ENCODE assay signal across 8 mouse cellular contexts in the genomic region with DNA sequence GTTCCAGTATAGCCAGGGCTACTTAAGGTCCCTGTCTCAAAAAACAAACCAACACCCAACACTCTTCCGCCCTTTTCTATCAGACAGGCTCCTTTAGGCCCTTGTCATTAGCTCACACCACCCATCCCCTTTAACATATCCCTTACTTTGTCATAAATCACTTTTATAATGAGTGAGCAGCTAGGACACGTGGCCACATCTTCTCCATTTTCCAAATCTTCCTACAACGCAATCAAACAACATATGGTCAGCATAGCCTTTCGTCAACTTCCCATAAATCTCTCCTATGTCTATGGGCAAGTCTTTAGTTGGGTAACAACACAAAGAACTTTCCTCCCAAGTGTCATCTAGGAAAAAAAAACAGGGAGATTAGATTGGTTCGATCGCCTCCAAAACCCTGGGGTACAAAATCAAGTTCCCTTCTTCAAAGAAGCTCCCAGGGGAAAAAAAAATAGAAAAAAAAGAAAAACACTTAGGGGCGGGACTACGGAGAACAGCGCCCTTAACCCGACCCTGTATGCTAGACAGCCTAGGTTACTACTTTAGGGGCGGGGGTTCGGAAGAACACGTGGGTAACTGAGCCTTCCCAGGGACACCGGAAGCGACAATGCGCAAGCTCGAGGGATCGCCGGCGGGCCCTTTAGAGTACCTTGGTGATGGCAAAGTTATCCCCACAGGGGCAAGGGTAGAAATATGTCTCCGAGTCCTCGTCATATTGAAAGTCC. TPM values are rescaled to one million over a fixed set of nuclear protein-coding genes. Genes with fewer than 3 reads are reported as not detected.
DNase-seq lines count a peak whose midpoint lies in the region; ATAC-seq and TF ChIP-seq lines count a peak whose summit lies in the region.

A gene (plus strand): TSS at position 614 of the 725 bp plus-strand sequence.

- H3K9ac ChIP-seq in CH12.LX (ENCODE audit: insufficient read depth, low read depth) = peak within 1 kb of the TSS; percentile 73

- no peak for TF ChIP-seq EP300 in CH12.LX (IDR thresholded peaks at IDR 0.05; ENCODE audit: low read length)

- H3K79me2 ChIP-seq in CH12.LX (replicated peaks; ENCODE audit: control insufficient read depth, extremely low read depth, insufficient read depth, poor library complexity, severe bottlenecking) = peaks cover 22% of the 10 kb centered on the region

- H3K9me3 ChIP-seq in CH12.LX (replicated peaks; ENCODE audit: low read length) = peaks cover 2% of the 10 kb centered on the region
- no peaks in the 10 kb centered on the region for H3K9me3 ChIP-seq in megakaryocyte, embryonic 14.5 days

- H3K27ac ChIP-seq in CH12.LX (ENCODE audit: insufficient read depth, low read depth) = peak within 1 kb of the TSS; percentile 61

- no peak for TF ChIP-seq RAD21 in CH12.LX (IDR thresholded peaks at IDR 0.05; ENCODE audit: low read depth, low read length)

- ATAC-seq in common myeloid progenitor, adult 5-6 weeks (replicated peaks; ENCODE audit: low read depth, poor library complexity, severe bottlenecking) = peak; percentile 89
- ATAC-seq in granulocyte monocyte progenitor cell, adult 5-6 weeks (replicated peaks; ENCODE audit: poor library complexity, severe bottlenecking) = peak; percentile 81

- TF ChIP-seq CTCF in CH12.LX (conservative IDR thresholded peaks at IDR 0.05 in 1 of 2, IDR thresholded peaks at IDR 0.05 in 1 of 2; ENCODE audit: low read depth in 2 of 2, low read length in 2 of 2) = no peak

- H3K4me2 ChIP-seq in CH12.LX (ENCODE audit: insufficient read depth, low read depth, poor library complexity, severe bottlenecking) = peak within 1 kb of the TSS; percentile 99

- dilution Hi-C loops in CH12.LX (cut with MboI; ENCODE audit: extremely low pct_ligation_motif_present, extremely low pct_unique_long_range_greater_than_20kb, low sequenced_read_pairs) = no loop called here

- no peak for DNase-seq in frontal cortex, adult 2 months (ENCODE audit: extremely low spot score in 1 of 2, low spot score in 1 of 2)
- DNase-seq in frontal cortex, postnatal 10 days (ENCODE audit: low spot score in 2 of 2) = no peak
- peak; percentile 97 for DNase-seq in CH12.LX (ENCODE audit: extremely low read depth)
- DNase-seq in layer of hippocampus, postnatal 10 days (ENCODE audit: low spot score in 2 of 2) = no peak
- DNase-seq in cerebellum, adult 9-11 months = no peak

- H3K4me1 ChIP-seq in CH12.LX (ENCODE audit: control insufficient read depth in 1 of 2, insufficient read depth in 2 of 2) = peaks cover 0 to 24% of the 10 kb centered on the region in 2 experiments; a peak in 2 of 4 replicates
- peaks cover 39% of the 10 kb centered on the region for H3K4me1 ChIP-seq in megakaryocyte, embryonic 14.5 days

- H3K27me3 ChIP-seq in CH12.LX (replicated peaks) = no peaks in the 10 kb centered on the region
- no peaks in the 10 kb centered on the region for H3K27me3 ChIP-seq in megakaryocyte, embryonic 14.5 days (replicated peaks)

- peaks cover 12 to 40% of the 10 kb centered on the region in 2 experiments for H3K36me3 ChIP-seq in CH12.LX (replicated peaks in 1 of 2; ENCODE audit: control insufficient read depth in 1 of 2, insufficient read depth in 1 of 2, low read length in 1 of 2)
- H3K36me3 ChIP-seq in megakaryocyte, embryonic 14.5 days (replicated peaks; ENCODE audit: low read length) = peaks cover 44% of the 10 kb centered on the region

- no peak for TF ChIP-seq POLR2A in CH12.LX (IDR thresholded peaks at IDR 0.05; ENCODE audit: low read depth, low read length)

- in situ Hi-C loops in CH12.LX (cut with MboI; ENCODE audit: low pct_ligation_motif_present, low pct_unique_long_range_greater_than_20kb, low sequenced_read_pairs) = loop anchor here (5.0 to 10.0 kb wide), 2 partner anchors 293 to 430 kb away; no protein-coding TSS in a partner anchor

- H3K4me3 ChIP-seq in CH12.LX (replicated peaks in 1 of 3; ENCODE audit: low read depth in 2 of 3, low read length in 2 of 3, poor library complexity in 1 of 3) = peak within 1 kb of the TSS; percentile 68 to 94 (median 73)
- H3K4me3 ChIP-seq in megakaryocyte, embryonic 14.5 days (replicated peaks) = peak within 1 kb of the TSS; percentile 96

TF ChIP-seq in CH12.LX, 34 proteins besides CTCF, POLR2A, EP300 and RAD21:
- TF ChIP-seq TCF12 (IDR thresholded peaks at IDR 0.05; ENCODE audit: low read depth, low read length) = peak; percentile 62
- TF ChIP-seq MYC (IDR thresholded peaks at IDR 0.05; ENCODE audit: low read depth, low read length) = peak; percentile 81
- peak; percentile 96 for TF ChIP-seq MAX (IDR thresholded peaks at IDR 0.05; ENCODE audit: low read length)
- TF ChIP-seq BHLHE40 (IDR thresholded peaks at IDR 0.05; ENCODE audit: low read depth, low read length) = no peak
- no peak for TF ChIP-seq RCOR1 (conservative IDR thresholded peaks at IDR 0.05; ENCODE audit: low read depth, low read length)
- TF ChIP-seq ZNF384 (IDR thresholded peaks at IDR 0.05; ENCODE audit: low read depth, low read length) = peak; percentile 98
- peak; percentile 81 for TF ChIP-seq USF1 (IDR thresholded peaks at IDR 0.05; ENCODE audit: low read depth, low read length)
- TF ChIP-seq KAT2A (IDR thresholded peaks at IDR 0.05; ENCODE audit: insufficient replicate concordance, low read length) = 0 out of 2 replicates have a peak, but pooled peaks have one; percentile 56
- peak; percentile 64 for TF ChIP-seq USF2 (conservative IDR thresholded peaks at IDR 0.05; ENCODE audit: low read depth, low read length)
- TF ChIP-seq SIN3A (IDR thresholded peaks at IDR 0.05; ENCODE audit: low read length) = peak; percentile 85
- peak; percentile 97 for TF ChIP-seq MXI1 (IDR thresholded peaks at IDR 0.05; ENCODE audit: low read depth, low read length)
- TF ChIP-seq GABPA (IDR thresholded peaks at IDR 0.05; ENCODE audit: insufficient replicate concordance, low read depth, low read length) = no peak
- no peak for TF ChIP-seq ETS1 (conservative IDR thresholded peaks at IDR 0.05; ENCODE audit: low read depth, low read length)
TF ChIP-seq in CH12.LX: peak in this region for 9.

RNA-seq across cellular contexts. Expression of the gene that starts here (rescaled TPM):
- polyA plus RNA-seq in frontal cortex, adult 2 months (2012; rRNA removed) = 22.3 and 22.7 TPM in 2 replicates
- 44.5 and 47.6 TPM in 2 replicates for total RNA-seq in CH12.LX (2012; rRNA removed)
- total RNA-seq in CH12.LX (2014; rRNA removed) = 109 and 111 TPM in 2 replicates
- polyA plus RNA-seq in CH12.LX (2012; ENCODE audit: insufficient read length, low read depth) = 64.5 and 77.7 TPM in 2 replicates
- 41.4 and 47.0 TPM in 2 replicates for total RNA-seq in common myeloid progenitor, adult 5-6 weeks (2017)
- total RNA-seq in granulocyte monocyte progenitor cell, adult 5-6 weeks (2014; fragmentation: Nextera tagmentation) = 17.0 and 18.5 TPM in 2 replicates
- 25.4 and 33.8 TPM in 2 replicates for total RNA-seq in granulocyte monocyte progenitor cell, adult 5-6 weeks (2017)
- 10 to 100 TPM; 19.0 to 20.3 TPM for total RNA-seq in layer of hippocampus, postnatal 10 days (2021)
- 17.6 TPM in 1 of 2 replicates, not detected in the other for polyA plus RNA-seq in megakaryocyte, embryonic 14.5 days (2012; ENCODE audit: insufficient read depth, low replicate concordance)
